Mouse (Mus musculus): ENCODE measurements around the gene Prps1l1. TPM values are rescaled to one million over a fixed set of nuclear protein-coding genes. Genes with fewer than 3 reads are reported as not detected.

The Prps1l1 gene
- polyA plus RNA-seq (2014; fragmentation: Illumina TruSeq; extraction: RNeasy Lipid Tissue Mini Kit (QIAGEN cat#74804); ENCODE audit: low replicate concordance) = not detected

DNA sequence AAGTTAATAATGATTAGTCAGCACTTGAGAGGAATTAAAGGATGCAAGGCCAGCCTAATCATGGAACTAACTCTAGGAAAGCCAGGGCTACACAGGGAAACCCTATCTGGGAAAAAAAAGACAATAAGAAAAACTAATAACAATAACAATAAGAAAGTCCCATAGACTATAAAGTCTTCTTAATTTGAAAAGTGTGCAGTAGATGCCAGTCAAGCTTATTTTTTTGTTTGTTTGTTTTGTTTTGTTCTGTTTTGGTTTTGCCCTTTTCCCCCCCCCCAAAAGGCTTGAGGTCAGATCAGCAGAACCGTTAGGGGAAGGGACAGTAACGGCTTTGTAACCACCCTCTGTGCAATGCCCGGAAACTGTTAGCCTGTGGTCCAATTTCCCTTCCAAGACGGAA, at the start of gene Prps1l1:
Gene Prps1l1 (plus strand): TSS at position 301 of the 400 bp plus-strand sequence.

Other genes starting within 250 kb of the Prps1l1 start
- gene Hdac9, start 67.7 kb upstream of the Prps1l1 start, polyA plus RNA-seq (2014; fragmentation: Illumina TruSeq; extraction: RNeasy Lipid Tissue Mini Kit (QIAGEN cat#74804); ENCODE audit: low replicate concordance) = 4.9 TPM
- gene Snx13, start 62.4 kb downstream of the Prps1l1 start, polyA plus RNA-seq (2014; fragmentation: Illumina TruSeq; extraction: RNeasy Lipid Tissue Mini Kit (QIAGEN cat#74804); ENCODE audit: low replicate concordance) = 156 TPM